Mouse (Mus musculus) heart, adult 9 months (tissue): Measurements from ENCODE around the gene Gimap7.

Experiments used
- DNase-seq, 2 experiments: peaks; one replicate each; pipeline ENCODE4 v3.0.0; 2022; ENCODE audit warnings: low spot score in 2 of 2

Gimap7 gene

DNA sequence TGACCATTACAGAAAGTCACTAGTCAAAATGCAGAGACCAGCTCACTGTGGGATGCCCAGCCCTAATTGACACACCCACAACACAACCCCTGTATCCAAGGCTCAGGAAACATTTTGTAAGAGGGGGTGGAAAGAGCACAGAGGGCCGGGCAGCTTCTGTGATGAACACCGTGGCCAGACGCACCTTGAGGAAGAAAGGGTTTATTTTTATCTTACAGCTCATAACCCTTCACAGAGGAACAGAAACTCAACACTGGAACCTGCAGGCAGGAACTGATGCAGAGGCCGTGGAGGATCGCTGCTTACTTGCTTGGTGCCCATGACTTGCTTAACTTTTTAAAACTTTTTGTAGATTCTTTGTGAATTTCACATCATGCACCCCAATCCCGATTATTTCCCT, 25.5 kb upstream of the Gimap7 start:
- no peak for DNase-seq

DNA sequence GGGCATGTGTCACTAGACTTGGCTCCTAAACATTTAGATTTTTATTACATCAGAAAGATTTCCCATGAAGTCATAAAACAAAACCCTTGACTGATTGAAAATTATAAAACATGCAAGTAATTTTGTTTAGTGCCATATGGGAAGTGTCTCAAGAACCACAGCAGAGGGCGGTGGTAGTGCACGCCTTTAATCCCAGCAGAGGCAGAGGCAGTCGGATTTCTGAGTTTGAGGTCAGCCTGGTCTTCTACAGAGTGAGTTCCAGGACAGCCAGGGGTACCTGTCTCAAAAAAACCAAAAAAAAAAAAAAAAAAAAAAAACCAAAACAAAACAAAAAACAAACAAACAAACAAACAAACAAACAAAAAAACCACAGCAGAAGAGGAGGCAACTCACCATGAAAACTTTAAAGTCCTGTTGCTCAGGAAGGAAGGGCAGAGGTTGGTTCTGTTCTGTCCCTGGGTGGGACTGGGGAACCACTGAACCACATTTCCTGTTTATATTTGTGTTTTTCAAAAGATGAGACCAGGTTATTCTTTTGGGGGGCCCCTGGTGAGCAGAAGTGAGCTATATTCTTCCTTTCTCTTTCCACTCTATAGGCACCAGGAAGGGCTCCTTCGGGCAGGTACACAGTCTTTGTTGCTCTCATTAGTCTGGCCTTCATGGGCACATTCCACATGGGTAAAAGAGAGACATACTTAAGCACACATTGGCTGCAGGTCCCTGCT, 21.4 kb upstream of the Gimap7 start:
- no peak for DNase-seq

DNA sequence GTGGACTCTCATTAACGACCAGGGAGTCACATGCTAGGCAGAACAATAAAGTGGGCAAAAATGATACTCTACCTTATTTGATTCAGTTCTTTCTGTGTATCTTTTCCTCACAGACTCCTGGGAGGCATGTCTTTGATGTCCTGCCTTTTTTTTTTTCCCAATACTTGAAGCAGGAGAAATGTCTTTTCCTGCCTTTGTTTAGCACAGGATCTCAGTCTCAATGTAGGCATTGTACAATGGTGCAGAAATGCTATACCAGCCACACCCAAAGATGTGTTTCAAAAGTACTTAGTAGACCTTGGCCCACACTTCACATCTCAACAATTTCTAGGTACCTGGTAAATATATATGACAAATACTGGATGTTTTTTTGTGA, 20.9 kb upstream of the Gimap7 start:
- DNase-seq: no peak

DNA sequence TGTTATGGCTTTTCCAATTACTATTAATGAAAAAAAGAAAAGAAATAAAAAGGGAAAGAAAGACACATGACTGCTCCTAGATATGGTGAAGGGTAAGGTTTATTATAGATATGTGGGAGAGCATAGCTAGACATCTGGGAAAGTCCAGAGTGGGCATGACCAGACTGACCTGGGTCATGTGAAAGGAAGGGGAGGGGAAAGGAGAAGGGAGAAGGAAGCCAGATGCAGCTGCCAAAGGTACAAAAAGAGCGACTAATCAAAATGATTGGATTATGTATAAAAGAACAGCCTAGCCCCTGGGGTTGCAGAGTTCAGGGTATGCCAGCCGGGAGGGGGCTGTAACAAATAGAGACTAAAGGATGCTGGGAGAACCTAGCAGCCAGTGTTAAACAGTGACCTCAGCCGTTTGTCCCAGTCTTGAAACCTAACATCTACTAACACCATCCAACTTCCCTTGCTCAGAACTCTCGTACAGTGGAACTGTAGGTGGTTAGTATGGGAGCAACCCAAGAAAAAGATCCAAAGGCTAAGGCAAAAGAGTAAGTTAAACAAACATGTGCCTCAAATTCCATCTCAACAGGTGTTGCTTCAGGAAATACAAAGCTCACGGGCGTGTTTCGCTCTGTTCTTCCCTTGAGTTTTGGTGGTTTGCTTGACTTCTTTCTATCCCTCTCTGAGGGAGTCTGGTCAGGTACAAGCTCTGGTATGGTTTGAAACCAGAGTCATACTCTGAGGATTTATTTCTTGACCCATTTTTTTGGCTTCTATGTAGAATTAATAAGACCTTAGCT, 20.2 kb upstream of the Gimap7 start:
- DNase-seq: no peak

DNA sequence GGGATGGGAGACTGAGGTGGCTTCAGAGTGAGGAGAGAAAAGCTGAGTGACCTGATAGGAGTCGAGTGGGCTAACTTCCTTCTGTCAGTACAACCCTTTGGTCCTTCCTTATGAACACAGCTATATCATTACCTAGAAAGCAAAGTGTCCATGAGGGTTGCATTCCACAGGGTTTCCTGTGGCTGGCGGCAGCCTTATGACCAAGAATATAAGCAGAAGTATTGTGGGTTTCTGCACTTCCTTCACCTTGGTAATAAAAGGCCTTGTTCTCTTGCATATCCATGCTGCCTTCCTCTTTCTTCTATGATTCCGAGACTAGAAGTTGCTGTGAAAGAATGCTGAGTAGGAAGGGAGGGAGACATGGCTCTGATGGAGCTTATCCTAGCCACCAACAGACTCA, 19.5 kb upstream of the Gimap7 start:
- no peak for DNase-seq

DNA sequence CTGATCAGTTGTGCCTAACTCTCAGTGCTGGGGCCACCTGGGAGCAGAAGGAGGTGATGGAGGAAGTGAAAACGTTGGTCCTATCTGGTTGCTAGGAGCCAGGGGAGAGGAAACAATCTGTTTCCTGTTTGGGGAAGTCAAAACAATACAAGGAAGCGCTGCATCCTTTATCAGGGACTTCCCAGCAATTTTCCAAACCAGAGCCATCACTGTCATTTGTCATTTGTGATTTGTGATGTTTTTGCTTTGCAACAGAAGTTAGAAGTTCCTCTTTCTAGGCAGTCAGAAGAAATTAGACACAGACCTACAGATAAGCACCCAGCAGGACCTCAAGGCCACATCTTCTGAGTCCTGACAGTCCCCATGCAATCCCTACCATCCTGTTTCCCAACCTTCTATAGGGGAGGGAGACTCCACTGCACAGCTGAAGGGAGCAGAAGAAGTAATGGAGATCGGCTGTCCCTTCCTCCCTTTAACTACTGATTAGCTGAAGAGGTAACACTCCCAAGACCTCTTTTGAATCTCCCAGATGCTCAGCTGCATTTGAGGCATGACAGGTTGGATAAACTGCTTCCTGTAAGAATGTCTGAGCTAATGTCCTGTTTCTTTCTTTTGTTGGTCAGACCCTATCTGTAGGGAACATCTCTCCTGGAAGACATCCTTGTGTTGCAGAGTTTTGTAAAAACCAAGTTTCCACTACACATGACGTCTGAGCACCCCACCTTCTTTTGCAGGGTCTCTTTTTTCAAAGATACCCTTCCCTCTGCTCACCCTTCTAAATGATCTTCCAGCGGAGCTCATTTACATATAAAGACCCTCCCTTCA, 18.0 kb upstream of the Gimap7 start:
- DNase-seq: peak; percentile 74 to 88

DNA sequence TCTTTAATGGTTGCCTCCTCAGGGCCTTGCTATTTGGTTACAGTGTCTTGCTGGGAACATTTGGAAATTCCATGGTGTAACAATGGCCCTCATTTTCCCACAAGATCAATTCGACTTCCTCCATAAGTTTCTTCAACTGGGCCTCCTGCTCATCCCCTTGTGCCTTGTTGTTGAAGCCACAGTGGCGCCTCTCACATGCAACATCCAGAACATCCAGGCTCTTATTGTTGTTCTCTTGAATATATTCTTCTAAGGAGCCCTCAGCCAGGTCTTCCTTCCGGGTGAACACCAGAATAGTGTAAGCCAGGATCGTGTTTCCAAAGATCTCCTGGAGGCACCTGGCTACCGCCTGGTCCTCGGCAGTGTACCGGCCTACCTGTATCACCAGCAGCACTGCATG, 16.3 kb upstream of the Gimap7 start:
- no peak for DNase-seq

DNA sequence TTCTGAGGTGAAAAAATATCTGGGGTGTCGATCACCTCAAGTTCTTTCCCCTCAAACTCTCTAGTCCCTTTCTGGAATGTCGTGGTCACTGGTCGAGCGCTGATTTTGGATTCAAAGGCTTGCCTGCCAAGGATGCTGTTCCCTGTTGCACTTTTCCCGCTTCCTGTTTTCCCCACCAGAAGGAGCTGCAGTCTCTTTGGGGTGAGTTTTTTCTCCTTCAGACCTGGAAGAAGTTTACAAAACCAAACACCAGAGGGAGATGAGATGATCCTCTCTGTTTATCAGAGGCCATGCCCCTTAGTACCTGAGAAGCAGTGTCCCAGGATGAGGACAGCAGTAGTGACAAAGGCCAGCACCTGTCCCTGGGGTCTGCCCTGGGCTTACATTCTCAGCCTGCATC, 15.8 kb upstream of the Gimap7 start:
- no peak for DNase-seq

DNA sequence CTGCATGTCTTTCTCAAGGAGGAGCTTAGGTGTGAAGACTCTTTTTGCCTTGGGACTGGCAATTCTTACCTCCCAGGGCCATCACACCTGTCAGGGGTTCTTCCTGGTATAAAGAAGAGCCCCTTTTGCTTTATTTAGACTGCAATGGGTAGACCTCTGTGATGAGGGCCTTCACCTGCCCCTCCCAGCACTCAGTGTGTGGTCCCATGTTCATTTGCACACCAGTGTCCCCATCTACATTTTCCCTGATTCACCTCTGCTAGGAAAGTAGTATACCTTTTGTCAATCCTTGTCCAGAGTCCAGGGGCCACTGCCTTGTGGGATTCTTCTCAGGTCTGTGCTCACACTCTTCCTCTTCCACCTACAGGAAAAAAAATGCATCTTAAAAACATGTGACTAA, 14.3 kb upstream of the Gimap7 start:
- DNase-seq: no peak

DNA sequence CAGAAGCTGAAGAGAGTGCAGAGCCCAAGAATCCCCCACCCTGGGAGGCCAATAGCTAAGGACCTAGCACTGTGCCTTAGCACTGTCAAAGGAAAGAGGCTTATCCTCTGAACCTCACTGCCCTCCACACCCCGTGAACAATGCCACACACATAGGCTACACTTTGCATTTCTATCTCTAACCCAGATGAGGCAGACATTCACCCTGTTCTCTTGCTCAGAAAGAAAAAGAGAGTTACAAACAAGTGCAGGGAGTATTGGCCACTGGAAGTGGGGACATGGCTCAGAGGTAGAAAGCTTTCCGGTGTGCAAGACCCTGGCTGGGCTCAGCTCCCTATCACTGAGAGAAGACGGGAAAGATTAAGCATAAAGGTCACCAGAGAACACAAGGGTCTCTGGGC, 12.3 kb upstream of the Gimap7 start:
- DNase-seq: no peak

DNA sequence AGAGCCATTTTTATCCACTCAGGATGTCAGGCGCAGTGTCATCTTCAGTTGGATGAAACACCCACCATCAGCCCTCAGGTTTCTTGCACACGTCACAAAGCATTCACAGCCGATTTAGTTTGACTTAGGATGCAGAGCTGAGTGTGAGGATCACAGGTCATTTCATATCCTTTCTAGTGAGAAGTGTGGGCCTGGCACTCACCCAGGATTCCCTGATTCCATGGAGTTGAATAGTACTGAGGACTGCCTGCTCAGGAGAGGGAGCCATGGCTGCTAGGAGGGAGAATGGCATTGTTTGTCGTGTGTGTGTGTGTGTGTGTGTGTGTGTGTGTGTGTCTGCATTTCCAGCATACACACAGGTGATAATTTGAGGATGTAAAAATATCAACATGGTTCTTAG, 1.9 kb downstream of the Gimap7 start:
- DNase-seq: no peak

DNA sequence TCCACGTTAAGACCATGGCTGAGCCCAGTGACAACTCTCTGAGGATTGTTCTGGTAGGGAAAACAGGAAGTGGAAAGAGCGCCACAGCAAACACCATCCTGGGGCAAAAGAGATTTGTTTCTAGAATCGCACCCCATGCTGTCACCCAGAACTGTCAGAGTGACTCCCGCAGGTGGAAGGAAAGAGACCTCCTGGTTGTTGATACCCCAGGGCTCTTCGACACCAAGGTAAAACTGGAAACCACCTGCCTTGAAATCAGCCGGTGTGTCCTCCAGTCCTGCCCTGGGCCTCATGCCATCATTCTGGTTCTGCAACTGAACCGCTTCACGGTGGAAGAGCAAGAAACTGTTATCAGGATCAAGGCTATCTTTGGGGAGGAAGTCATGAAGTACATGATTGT, 5.0 kb downstream of the Gimap7 start:
- no peak for DNase-seq

DNA sequence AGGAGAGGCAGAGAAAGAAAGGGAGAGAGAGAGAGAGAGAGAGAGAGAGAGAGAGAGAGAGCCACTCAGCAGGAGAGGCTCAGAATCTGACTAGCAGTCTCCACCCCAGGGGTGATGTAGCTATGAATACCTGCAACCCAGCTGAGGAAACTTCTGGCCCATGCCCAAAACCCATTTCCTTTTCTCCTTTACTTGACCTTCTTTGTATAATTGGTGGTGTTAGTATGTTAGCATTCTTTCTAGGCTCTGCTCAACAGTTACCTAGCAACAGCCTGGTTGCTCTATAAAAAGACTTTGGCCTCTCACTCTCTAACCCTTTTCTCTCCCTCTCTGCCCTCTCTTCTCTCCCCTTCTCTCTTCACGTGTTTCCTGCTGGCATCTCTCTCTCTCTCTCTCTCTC, 7.1 kb downstream of the Gimap7 start:
- DNase-seq: peak; percentile 87 to 91

DNA sequence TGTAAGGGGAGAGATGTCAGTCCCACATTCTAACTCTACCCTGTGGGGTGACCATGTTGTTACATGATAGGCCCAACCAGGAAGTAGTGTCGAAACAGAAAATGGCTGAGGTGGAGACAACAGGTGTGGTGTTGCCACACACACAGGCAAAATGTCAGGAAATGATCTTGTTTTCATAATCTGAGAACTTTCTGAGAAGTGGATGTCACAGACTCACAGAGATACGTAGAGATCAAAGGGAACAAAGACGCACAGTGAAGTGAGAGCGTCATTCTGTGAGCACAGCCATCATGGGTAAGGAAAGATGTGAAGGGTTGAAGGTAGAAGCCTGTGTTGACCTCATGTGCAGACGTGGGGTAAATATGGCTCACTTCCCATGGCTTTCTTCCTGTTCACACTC, 9.3 kb downstream of the Gimap7 start:
- no peak for DNase-seq

DNA sequence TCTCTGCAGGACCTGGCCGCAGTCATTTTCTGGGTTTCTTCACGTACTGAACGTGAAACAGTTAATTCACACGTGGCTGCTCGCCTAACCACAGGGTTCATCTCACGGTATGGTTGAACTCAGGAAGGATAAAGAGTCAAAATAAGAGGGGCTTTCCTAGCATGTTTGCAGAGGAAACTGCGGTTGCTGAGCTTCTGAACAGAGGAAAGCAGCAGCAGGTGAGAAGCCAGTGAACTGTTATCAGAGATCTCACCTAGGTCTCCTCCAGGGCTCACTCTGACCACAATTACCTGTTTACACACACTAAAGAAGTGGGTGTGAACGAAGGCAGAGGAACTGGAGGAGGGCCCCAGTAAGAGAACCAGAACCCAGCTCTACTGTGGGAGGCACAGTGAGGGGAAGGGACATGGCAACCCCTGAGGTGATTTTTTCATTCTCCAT, 14.5 kb downstream of the Gimap7 start:
- no peak for DNase-seq

DNA sequence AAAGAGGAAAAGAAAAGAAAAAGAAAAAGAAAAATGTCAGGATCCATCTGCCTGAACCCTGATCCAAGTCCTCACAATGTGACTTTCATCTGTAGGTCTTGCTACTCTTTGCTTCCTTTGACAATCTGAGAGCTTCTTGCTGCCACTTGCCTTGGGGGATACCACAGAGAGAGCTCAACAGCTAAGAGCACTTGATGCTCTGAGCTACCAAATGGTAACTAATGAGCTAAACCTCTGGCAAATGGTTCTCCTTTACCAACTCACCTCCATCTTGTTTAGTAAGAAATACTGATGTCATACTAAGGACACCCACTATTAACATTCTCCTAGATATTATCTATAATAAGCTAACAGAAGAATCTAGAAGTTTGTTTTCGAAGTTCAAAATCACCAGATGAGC, 15.2 kb downstream of the Gimap7 start:
- no peak for DNase-seq

DNA sequence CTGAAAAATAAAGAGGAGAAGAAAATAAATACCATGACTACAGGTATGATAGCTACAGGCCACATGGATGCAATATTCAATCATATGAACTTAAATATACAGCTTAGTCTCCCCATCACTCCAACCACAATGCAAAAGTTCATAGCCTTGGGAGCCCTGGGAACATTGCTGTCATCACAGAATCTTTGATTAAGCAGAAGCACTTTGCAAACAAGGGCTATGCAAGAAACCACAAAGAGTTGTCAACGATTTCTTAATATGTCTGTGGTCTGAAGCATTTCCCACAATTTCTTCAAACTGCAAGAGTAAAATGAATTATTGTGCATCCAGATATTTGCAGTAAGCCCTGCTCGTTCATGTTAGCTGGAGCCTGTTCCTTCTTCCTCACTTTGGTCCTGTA, 18.6 kb downstream of the Gimap7 start:
- DNase-seq: no peak

DNA sequence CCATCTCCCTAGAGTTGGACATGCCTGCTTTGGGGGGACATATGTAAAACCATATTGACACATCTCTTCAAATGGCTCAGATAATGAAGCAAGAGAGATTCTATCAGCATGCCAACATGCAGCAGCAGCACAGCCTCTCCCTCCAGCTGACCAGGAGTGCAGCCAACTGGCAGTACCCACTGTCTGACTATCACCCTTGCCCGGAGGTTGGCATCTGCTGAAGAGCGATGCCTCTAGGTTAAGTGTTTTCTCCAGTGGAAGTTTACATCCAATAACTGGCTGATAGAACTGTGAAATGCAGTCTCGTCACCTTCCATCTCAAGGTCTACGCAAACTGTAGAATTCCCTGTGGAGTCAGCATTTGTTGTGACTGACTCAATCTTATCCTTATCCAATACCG, 19.3 kb downstream of the Gimap7 start:
- no peak for DNase-seq

DNA sequence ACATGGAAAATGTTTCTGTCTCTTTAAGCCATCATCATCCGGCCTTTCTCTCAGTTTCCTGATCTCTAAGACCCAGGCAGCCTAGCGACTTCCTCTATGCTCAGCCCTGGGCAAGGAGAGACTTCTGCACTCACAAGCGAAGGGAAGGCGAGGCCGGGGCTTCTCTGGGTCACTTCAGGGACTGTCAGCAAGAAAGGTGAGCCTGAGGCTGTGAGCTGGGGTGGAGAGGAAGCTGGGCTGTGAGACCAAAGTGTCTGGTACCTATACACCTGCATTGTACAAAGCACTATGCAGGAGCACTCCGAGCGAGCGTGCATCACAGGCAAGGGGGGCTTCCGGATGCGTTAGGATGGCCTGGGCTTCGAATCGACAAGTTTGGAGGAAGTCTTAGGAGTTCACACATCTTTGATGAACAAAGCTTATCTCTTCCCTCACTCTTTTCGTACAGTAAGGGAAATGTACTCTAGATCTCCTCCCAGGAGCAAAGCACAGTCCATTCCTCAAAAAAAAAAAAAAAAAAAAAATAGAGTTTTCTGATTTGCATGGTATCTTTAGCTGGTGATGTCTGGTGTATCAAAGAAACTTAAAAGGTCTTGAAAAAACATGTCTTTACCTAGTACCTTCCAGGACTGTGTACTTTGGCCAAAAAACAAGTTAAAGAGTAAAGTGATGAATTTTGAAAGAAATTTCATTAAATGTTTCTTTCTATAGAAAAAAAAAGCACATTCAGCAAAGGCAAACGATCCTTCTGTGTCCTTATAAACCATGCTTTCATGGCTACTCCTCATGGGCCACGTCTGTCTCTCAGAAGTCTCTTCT, 20.7 kb downstream of the Gimap7 start, which contains the start of gene Gimap1:
Gene Gimap1, plus strand, starts transcription at position 94 of the 819 bp plus-strand sequence.
- peak; percentile 58 to 71 for DNase-seq

DNA sequence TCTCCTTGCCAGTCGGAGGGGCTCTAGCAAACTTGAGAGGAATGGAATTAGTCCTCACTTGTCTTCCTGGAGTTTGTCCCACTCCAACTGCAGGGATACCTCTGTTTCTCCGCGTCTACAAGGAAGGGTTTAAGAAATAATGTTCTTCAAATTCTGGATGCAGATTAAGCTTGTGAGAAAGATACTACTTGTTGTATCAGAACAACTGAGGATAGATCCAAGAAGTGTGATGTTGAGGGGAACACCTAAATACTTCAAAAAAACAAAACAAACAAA, 21.3 kb downstream of the Gimap7 start:
- no peak for DNase-seq

DNA sequence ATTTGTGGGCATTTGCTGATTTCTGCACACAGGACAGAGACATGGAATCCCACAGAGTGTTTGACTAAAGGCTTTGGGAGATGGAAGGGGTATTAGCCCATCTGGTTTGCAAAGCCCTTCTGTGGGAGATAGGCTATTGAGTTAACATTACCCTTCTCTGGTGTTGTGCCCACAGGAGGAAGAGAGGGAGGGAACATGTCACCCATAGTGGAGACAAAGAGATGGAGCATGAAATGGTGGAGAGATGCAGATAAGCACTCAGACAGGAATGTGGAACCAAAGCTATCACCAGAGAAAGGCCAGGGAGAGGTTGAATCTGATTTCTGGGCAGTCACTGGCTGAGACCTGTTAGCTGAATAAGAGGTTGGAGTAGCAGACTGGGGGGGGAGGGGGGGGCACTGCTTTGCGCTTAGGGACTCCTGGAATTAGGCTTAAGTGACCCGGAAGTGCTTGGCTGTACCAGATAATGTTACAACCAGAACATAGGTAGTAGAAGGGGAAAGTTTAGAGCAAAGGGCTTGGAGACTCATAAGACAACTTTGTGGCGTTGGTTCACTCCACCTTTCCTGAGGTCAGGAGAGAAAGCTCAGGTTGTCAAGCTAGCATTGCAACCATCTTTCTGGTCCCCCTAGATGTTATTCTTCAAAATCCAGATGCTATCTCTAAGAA, 22.2 kb downstream of the Gimap7 start:
- no peak for DNase-seq
